Mouse (Mus musculus): ENCODE measurements around the gene M1ap. TPM values are rescaled to one million over a fixed set of nuclear protein-coding genes. Genes with fewer than 3 reads are reported as not detected.

M1ap gene
- total RNA-seq, 4 experiments from 2014 or later = not detected

- DNase-seq (ENCODE audit: low spot score in 2 of 2) = no peak
Observed at GRCm38 (mm10) chr6:83006114-83006513, 59.4 kb downstream of the M1ap start.

GRCm38 (mm10) chr6:83008659-83009058 lies 62.0 kb downstream of the M1ap start:
- no peak for DNase-seq (ENCODE audit: low spot score in 2 of 2)

GRCm38 (mm10) chr6:83010010-83010409 lies 63.3 kb downstream of the M1ap start:
- no peak for DNase-seq (ENCODE audit: low spot score in 2 of 2)

- no peak for DNase-seq (ENCODE audit: low spot score in 2 of 2)
Observed at GRCm38 (mm10) chr6:83011255-83011654, 64.6 kb downstream of the M1ap start.

- no peak for DNase-seq (ENCODE audit: low spot score in 2 of 2)
Observed at GRCm38 (mm10) chr6:83011756-83012155, 65.1 kb downstream of the M1ap start.

GRCm38 (mm10) chr6:83013444-83013843 lies 66.7 kb downstream of the M1ap start:
- DNase-seq (ENCODE audit: low spot score in 2 of 2) = no peak

GRCm38 (mm10) chr6:83014482-83015466 lies 68.1 kb downstream of the M1ap start:
- no peak for DNase-seq (ENCODE audit: low spot score in 2 of 2)

GRCm38 (mm10) chr6:83015749-83016148 lies 69.0 kb downstream of the M1ap start:
- no peak for DNase-seq (ENCODE audit: low spot score in 2 of 2)

- peak; percentile 45 to 52 for DNase-seq (ENCODE audit: low spot score in 2 of 2)
Observed at GRCm38 (mm10) chr6:83017190-83017589, 70.5 kb downstream of the M1ap start.

GRCm38 (mm10) chr6:83019044-83019443 lies 72.3 kb downstream of the M1ap start:
- no peak for DNase-seq (ENCODE audit: low spot score in 2 of 2)

- no peak for DNase-seq (ENCODE audit: low spot score in 2 of 2)
Observed at GRCm38 (mm10) chr6:83020121-83020520, 73.4 kb downstream of the M1ap start.

- DNase-seq (ENCODE audit: low spot score in 2 of 2) = no peak
Observed at GRCm38 (mm10) chr6:83020836-83021593, 74.3 kb downstream of the M1ap start.

- no peak for DNase-seq (ENCODE audit: low spot score in 2 of 2)
Observed at GRCm38 (mm10) chr6:83023008-83023407, 76.3 kb downstream of the M1ap start.

- no peak for DNase-seq (ENCODE audit: low spot score in 2 of 2)
Observed at GRCm38 (mm10) chr6:83023786-83024185, 77.1 kb downstream of the M1ap start.

- no peak for DNase-seq (ENCODE audit: low spot score in 2 of 2)
Observed at GRCm38 (mm10) chr6:83024421-83024820, 77.7 kb downstream of the M1ap start.

GRCm38 (mm10) chr6:83025221-83025620 lies 78.5 kb downstream of the M1ap start:
- DNase-seq (ENCODE audit: low spot score in 2 of 2) = no peak

- no peak for DNase-seq (ENCODE audit: low spot score in 2 of 2)
Observed at GRCm38 (mm10) chr6:83027293-83027692, 80.6 kb downstream of the M1ap start.

GRCm38 (mm10) chr6:83027706-83028105 lies 81.0 kb downstream of the M1ap start:
- no peak for DNase-seq (ENCODE audit: low spot score in 2 of 2)

GRCm38 (mm10) chr6:83029777-83030176 lies 83.1 kb downstream of the M1ap start:
- no peak for DNase-seq (ENCODE audit: low spot score in 2 of 2)

- DNase-seq (ENCODE audit: low spot score in 2 of 2) = no peak
Observed at GRCm38 (mm10) chr6:83031111-83031510, 84.4 kb downstream of the M1ap start.

GRCm38 (mm10) chr6:83031921-83032590 lies 85.4 kb downstream of the M1ap start:
- no peak for DNase-seq (ENCODE audit: low spot score in 2 of 2)

- DNase-seq (ENCODE audit: low spot score in 2 of 2) = no peak
Observed at GRCm38 (mm10) chr6:83032769-83033191, 86.1 kb downstream of the M1ap start.

All from gastrocnemius, adult 8-10 months (tissue).